Mouse (Mus musculus): ENCODE measurements around the gene Gm28308. TPM values are rescaled to one million over a fixed set of nuclear protein-coding genes. Genes with fewer than 3 reads are reported as not detected.

The Gm28308 gene
- polyA plus RNA-seq, 2 experiments = not detected

DNA sequence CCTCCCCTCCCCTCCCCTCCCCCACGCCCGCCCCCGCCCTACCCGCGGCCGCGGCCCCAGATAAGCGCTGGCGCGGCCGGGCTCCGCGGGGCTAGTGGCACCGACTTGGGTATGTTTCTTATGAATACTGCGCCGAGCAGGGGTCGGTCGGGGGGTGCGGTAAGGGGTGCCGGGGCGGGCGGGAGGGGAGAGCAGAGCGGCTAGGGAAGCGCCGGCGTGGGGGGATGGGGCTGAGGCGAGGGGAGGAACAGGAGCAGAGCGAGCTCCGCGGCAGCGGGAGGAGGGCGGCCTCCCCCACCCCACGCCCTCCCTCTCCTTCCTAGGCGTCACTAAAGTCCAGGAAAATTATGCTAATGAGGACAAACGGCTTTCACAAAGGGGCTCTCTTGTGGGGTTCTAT is 37.3 kb downstream of the Gm28308 start:
- Histone ChIP-seq H3K4me2 (ENCODE audit: low read depth) (no peak overlapping the region; the same call in 1 of the 2 replicates), H3K9ac (replicated peaks) (no peak overlapping the region), H3K27ac (no peak overlapping the region), H3K9me3 (ENCODE audit: control insufficient read depth, low read length) (no peaks in the 10 kb centered on the region), H3K4me3 (ENCODE audit: insufficient read depth in 1 of 2, low read depth in 2 of 2, low read length in 2 of 2) (peak overlapping the region in 1 of 2 experiments; percentile 21; a peak in 1 of 4 replicates), H3K27me3 (ENCODE audit: control insufficient read depth, insufficient read depth, low read length) (peaks cover 97% of the 10 kb centered on the region), H3K4me1 (replicated peaks; ENCODE audit: control insufficient read depth in 2 of 2, insufficient read depth in 2 of 2, low read length in 1 of 2) (no peaks in the 10 kb centered on the region), H3K36me3 (replicated peaks; ENCODE audit: control insufficient read depth, insufficient read depth, low read depth) (no peaks in the 10 kb centered on the region)
- TF ChIP-seq CTCF (IDR thresholded peaks at IDR 0.05; ENCODE audit: low read depth) (no peak), EP300 (IDR thresholded peaks at IDR 0.05; ENCODE audit: low read depth) (no peak)
- DNase-seq (ENCODE audit: low read depth in 3 of 3, low spot score in 3 of 3) (no peak), ATAC-seq (ENCODE audit: insufficient read depth) (no peak)
- 1% methylated on average over 20 of the region's 35 CpGs for WGBS (ENCODE audit: insufficient replicate concordance)

DNA sequence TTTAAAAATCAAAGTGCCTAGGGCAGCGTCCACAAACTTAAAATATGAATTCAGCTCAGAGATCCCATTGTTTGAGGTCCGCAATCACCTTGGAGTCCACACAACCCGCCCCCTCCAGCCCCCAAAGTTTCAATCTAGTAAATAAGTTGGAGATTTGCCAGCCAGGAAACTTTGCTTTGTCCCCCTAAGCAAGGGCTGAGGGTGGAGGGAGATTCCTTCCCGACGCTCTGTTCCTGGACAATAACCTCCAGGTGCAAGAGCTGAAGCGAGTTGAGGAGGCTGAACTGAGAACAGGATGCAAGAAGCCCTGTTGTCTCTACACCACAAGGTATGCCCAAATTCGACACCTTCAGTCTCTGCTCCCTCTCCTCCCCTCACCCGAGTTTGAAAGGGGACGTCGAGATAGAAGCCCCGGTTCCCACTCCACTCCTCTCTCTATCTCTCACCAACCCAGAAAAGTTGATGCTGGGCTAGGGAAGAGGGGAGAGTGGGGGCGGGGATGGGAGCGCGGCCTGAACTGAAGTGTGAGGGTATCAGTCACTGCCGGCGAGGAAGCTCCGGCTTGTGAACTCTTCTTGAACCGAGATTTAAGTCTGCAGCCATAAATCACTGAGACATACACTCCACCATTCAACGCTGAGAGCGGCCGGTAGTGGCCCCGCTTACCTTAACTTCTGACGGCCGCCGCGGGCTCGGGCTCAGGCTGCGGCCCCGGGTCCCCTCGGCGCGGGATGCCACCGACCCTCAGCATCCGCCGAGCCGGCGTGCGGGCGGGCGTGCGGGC is 38.0 kb downstream of the Gm28308 start:
- H3K27me3 ChIP-seq (ENCODE audit: control insufficient read depth, insufficient read depth, low read length) = peaks cover 100% of the 10 kb centered on the region
- WGBS (ENCODE audit: insufficient replicate concordance) = 3% methylated on average over 41 of the region's 41 CpGs
- no peaks in the 10 kb centered on the region for H3K4me1 ChIP-seq (replicated peaks; ENCODE audit: control insufficient read depth in 2 of 2, insufficient read depth in 2 of 2, low read length in 1 of 2)
- no peak for ATAC-seq (ENCODE audit: insufficient read depth)
- no peak overlapping the region for H3K9ac ChIP-seq (replicated peaks)
- DNase-seq (ENCODE audit: low read depth in 3 of 3, low spot score in 3 of 3) = no peak
- peak overlapping the region; percentile 2 for H3K4me2 ChIP-seq (ENCODE audit: low read depth)
- no peak overlapping the region for H3K27ac ChIP-seq
- no peaks in the 10 kb centered on the region for H3K36me3 ChIP-seq (replicated peaks; ENCODE audit: control insufficient read depth, insufficient read depth, low read depth)
- H3K9me3 ChIP-seq (ENCODE audit: control insufficient read depth, low read length) = no peaks in the 10 kb centered on the region
- H3K4me3 ChIP-seq (ENCODE audit: insufficient read depth in 1 of 2, low read depth in 2 of 2, low read length in 2 of 2) = peak overlapping the region; percentile 21 to 41
- TF ChIP-seq CTCF (IDR thresholded peaks at IDR 0.05; ENCODE audit: low read depth) (no peak), EP300 (IDR thresholded peaks at IDR 0.05; ENCODE audit: low read depth) (no peak)

DNA sequence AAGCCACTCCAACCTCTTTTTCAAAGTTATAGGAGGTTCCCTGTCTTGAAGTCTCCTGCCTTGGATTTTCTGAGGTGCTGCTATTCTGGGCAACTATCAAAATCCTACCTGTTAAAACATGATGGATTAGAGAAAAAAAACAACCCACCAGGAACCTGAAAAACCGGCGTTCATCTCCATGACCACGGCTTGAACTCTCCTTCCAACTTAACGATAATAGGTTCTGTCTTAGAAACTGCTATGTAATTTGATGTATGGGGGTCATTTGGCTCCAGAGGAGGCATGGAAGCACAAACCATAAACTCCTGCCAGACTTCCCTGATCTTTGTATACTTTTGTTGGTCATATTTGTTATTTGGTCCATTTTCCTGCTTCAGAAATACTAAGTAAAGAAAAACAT is 39.5 kb downstream of the Gm28308 start:
- no peaks in the 10 kb centered on the region for H3K9me3 ChIP-seq (ENCODE audit: control insufficient read depth, low read length)
- DNase-seq (ENCODE audit: low read depth in 3 of 3, low spot score in 3 of 3) = no peak

DNA sequence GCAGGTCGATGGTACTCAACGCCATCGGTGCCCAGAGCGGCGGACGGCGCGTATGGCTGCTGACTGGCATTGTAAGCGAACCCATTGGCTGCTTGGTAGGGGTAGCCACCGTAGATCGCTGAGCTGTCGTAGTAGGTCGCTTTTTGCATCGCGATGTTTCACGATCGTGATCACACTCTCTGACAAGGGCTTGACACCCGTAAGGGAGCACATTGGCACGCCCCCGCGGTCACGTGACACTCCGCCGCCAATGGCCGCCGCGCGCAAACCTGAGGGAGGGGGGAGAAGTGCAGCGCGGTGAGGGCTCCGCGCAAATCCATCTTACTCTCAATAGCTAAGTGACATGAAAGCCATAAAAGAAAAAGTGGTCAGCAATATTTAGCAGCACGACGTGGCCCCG is 40.6 kb downstream of the Gm28308 start:
- no peaks in the 10 kb centered on the region for H3K9me3 ChIP-seq (ENCODE audit: control insufficient read depth, low read length)
- H3K4me2 ChIP-seq (ENCODE audit: low read depth) = peak overlapping the region; percentile 34
- no peak overlapping the region for H3K27ac ChIP-seq
- H3K4me3 ChIP-seq (ENCODE audit: insufficient read depth in 1 of 2, low read depth in 2 of 2, low read length in 2 of 2) = no peak overlapping the region
- no peaks in the 10 kb centered on the region for H3K36me3 ChIP-seq (replicated peaks; ENCODE audit: control insufficient read depth, insufficient read depth, low read depth)
- TF ChIP-seq CTCF (IDR thresholded peaks at IDR 0.05; ENCODE audit: low read depth) (no peak), EP300 (IDR thresholded peaks at IDR 0.05; ENCODE audit: low read depth) (no peak)
- H3K9ac ChIP-seq (replicated peaks) = no peak overlapping the region
- whole genome bisulfite sequencing (ENCODE audit: insufficient replicate concordance) = 3% methylated on average over 35 of the region's 35 CpGs
- peak; percentile 15; the same call in 1 of the 2 replicates for ATAC-seq (ENCODE audit: insufficient read depth)
- DNase-seq (ENCODE audit: low read depth in 3 of 3, low spot score in 3 of 3) = peak in 1 of 3 experiments; percentile 10
- H3K4me1 ChIP-seq (replicated peaks; ENCODE audit: control insufficient read depth in 2 of 2, insufficient read depth in 2 of 2, low read length in 1 of 2) = no peaks in the 10 kb centered on the region
- H3K27me3 ChIP-seq (ENCODE audit: control insufficient read depth, insufficient read depth, low read length) = peaks cover 98% of the 10 kb centered on the region

More for the DNA sequence above, 39.5 kb downstream of the Gm28308 start:
- H3K9ac ChIP-seq (replicated peaks) = no peak overlapping the region
- no peaks in the 10 kb centered on the region for H3K4me1 ChIP-seq (replicated peaks; ENCODE audit: control insufficient read depth in 2 of 2, insufficient read depth in 2 of 2, low read length in 1 of 2)
- no peak overlapping the region for H3K4me2 ChIP-seq (ENCODE audit: low read depth)
- H3K27me3 ChIP-seq (ENCODE audit: control insufficient read depth, insufficient read depth, low read length) = peaks cover 98% of the 10 kb centered on the region
- H3K36me3 ChIP-seq (replicated peaks; ENCODE audit: control insufficient read depth, insufficient read depth, low read depth) = no peaks in the 10 kb centered on the region
- H3K4me3 ChIP-seq (ENCODE audit: insufficient read depth in 1 of 2, low read depth in 2 of 2, low read length in 2 of 2) = no peak overlapping the region
- no peak for ATAC-seq (ENCODE audit: insufficient read depth)
- WGBS (ENCODE audit: insufficient replicate concordance) = 12% methylated on average over 4 of the region's 4 CpGs
- H3K27ac ChIP-seq = no peak overlapping the region
- TF ChIP-seq EP300 (IDR thresholded peaks at IDR 0.05; ENCODE audit: low read depth) = no peak
- TF ChIP-seq CTCF (IDR thresholded peaks at IDR 0.05; ENCODE audit: low read depth) = no peak

DNA sequence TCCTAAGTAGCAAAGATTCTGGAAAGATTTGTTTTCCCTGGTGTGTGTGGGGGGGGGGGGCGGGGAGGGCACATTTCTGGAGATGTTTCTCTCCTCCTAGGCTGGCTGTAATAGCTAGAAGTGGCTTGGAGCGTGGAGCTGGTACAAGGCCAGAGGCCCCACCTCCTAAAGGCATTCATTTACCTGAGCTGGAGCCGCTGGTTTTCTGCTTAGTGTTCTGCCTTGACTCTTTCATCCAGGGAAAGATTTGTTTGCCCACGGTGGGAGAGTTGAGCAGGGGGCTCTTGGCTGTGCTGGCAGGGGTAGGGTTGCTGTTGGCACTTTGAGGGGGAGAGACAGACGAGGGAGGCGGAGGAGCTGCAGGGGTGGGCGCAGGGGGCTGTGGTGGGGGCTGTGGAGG is 41.2 kb downstream of the Gm28308 start:
- no peaks in the 10 kb centered on the region for H3K9me3 ChIP-seq (ENCODE audit: control insufficient read depth, low read length)
- DNase-seq (ENCODE audit: low read depth in 3 of 3, low spot score in 3 of 3) (no peak), ATAC-seq (ENCODE audit: insufficient read depth) (no peak)
- H3K27ac ChIP-seq = no peak overlapping the region
- 30% methylated on average over 7 of the region's 7 CpGs for WGBS (ENCODE audit: insufficient replicate concordance)
- H3K27me3 ChIP-seq (ENCODE audit: control insufficient read depth, insufficient read depth, low read length) = peaks cover 98% of the 10 kb centered on the region
- no peak overlapping the region for H3K4me3 ChIP-seq (ENCODE audit: insufficient read depth in 1 of 2, low read depth in 2 of 2, low read length in 2 of 2)
- TF ChIP-seq CTCF (IDR thresholded peaks at IDR 0.05; ENCODE audit: low read depth) = no peak
- TF ChIP-seq EP300 (IDR thresholded peaks at IDR 0.05; ENCODE audit: low read depth) = no peak
- H3K4me2 ChIP-seq (ENCODE audit: low read depth) = no peak overlapping the region
- no peak overlapping the region for H3K9ac ChIP-seq (replicated peaks)
- H3K36me3 ChIP-seq (replicated peaks; ENCODE audit: control insufficient read depth, insufficient read depth, low read depth) = no peaks in the 10 kb centered on the region
- H3K4me1 ChIP-seq (replicated peaks; ENCODE audit: control insufficient read depth in 2 of 2, insufficient read depth in 2 of 2, low read length in 1 of 2) = no peaks in the 10 kb centered on the region

All from liver, embryonic 14.5 days (tissue).